Mouse (Mus musculus) kidney, postnatal 0 days (tissue): ENCODE measurements around the gene Samd4b. TPM values are rescaled to one million over a fixed set of nuclear protein-coding genes. Genes with fewer than 3 reads are reported as not detected.
A peak's percentile ranks its signal among the peaks of the same experiment; 100 is the strongest.

Source experiments
- ATAC-seq: fragments of 200-750 bp; cut with Nextera tagmentation; replicated peaks from 2 replicates; pipeline ENCODE4 v1.8.0; 2017; ENCODE audit warnings: low read depth, moderate number of reproducible peaks, moderate TSS enrichment, moderate library complexity; ENCODE audit not compliant: low FRiP score
- DNase-seq: peaks from one replicate; pipeline ENCODE4 v3.0.0-alpha.2; 2016; ENCODE audit warnings: low spot score
- H3K27ac ChIP-seq: fragments of 300-500 bp; sonication (generic); 2 replicates; pipeline ENCODE4 v1.5.1; 2014; ENCODE audit warnings: mild to moderate bottlenecking
- H3K27me3 ChIP-seq: fragments of 300-500 bp; sonication (generic); 2 replicates; pipeline ENCODE4 v1.6.1; 2014; ENCODE audit warnings: low read length, mixed read lengths; ENCODE audit not compliant: insufficient read depth
- H3K36me3 ChIP-seq: fragments of 300-500 bp; sonication (generic); 2 replicates; pipeline ENCODE4 v1.6.1; 2014; ENCODE audit warnings: low read length, mixed read lengths; ENCODE audit not compliant: insufficient read depth
- H3K4me1 ChIP-seq: fragments of 300-500 bp; sonication (generic); replicated peaks from 2 replicates; pipeline ENCODE4 v1.6.1; 2014; ENCODE audit warnings: antibody characterized with exemption, low read length, mixed read lengths; ENCODE audit not compliant: insufficient read depth
- H3K4me2 ChIP-seq: fragments of 300-500 bp; sonication (generic); 2 replicates; pipeline ENCODE4 v1.6.1; 2014; ENCODE audit warnings: mild to moderate bottlenecking, low read length, moderate library complexity, mixed read lengths
- H3K4me3 ChIP-seq: fragments of 300-500 bp; sonication (generic); replicated peaks from 2 replicates; pipeline ENCODE4 v1.5.1; 2014; ENCODE audit warnings: low read depth, low read length
- H3K9ac ChIP-seq: fragments of 300-500 bp; sonication (generic); 2 replicates; pipeline ENCODE4 v1.6.1; 2014; ENCODE audit warnings: low read depth, low read length
- H3K9me3 ChIP-seq: fragments of 300-500 bp; sonication (generic); replicated peaks from 2 replicates; pipeline ENCODE4 v1.6.1; 2016; ENCODE audit warnings: low read length, inconsistent platforms, mixed read lengths
- CTCF ChIP-seq: IDR thresholded peaks from 2 replicates; pipeline ENCODE4 v1.5.1; 2016; ENCODE audit warnings: antibody characterized with exemption, low read depth, mild to moderate bottlenecking, moderate library complexity
- WGBS: fragments of 180-500 bp; shearing (Covaris S2); extraction: QIAGEN DNeasy Blood & Tissue Kit; methylation state at CpG from one replicate; pipeline ENCODE4 v1.1.7; 2014; 5-methylcytosine and 5-hydroxymethylcytosine counted together
- polyA plus RNA-seq: library from polyadenylated mRNA; unstranded; fragments of >200 nt; fragmentation: Nextera tagmentation; extraction: Ambion mirVana; gene quantifications from 2 replicates; pipeline ENCODE4 v1.2.1, GENCODE M21; 2015

Samd4b gene
- polyA plus RNA-seq, 1 experiment from 2014 or later = 19.5 TPM

DNA sequence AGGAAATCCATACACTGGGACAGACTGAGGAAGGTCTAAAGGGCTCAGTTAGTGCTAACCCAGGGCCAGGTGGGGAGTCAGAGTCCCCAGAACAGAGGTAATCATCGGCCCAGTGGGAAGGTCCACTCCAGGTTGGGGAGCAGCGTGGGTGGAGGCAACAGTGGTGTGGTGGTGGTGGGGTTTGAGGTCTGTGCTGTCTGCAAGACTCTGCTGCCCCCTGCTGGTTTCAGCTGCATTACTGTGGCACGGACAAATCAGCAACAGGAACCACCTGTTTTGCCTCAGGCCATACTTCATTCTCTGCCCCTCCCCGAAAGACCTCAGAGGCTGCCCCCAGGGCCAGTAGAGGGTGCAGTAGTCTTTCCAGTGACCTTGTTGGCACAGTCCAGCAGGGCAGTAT is 211.5 kb downstream of the Samd4b start:
- Histone ChIP-seq H3K4me1 (peaks cover 18% of the 10 kb centered on the region), H3K9me3 (no peaks in the 10 kb centered on the region), H3K27me3 (no peaks in the 10 kb centered on the region), H3K36me3 (peaks cover 19% of the 10 kb centered on the region; the same call in 1 of the 2 replicates), H3K4me3 (no peak overlapping the region), H3K27ac (0 out of 2 replicates have a peak overlapping the region, but pooled peaks have one; percentile 10), H3K4me2 (no peak overlapping the region), H3K9ac (no peak overlapping the region)
- ATAC-seq (peak; percentile 38), DNase-seq (peak; percentile 94)
- 3% methylated on average over 4 of the region's 4 CpGs for WGBS
- peak; percentile 92 for TF ChIP-seq CTCF

DNA sequence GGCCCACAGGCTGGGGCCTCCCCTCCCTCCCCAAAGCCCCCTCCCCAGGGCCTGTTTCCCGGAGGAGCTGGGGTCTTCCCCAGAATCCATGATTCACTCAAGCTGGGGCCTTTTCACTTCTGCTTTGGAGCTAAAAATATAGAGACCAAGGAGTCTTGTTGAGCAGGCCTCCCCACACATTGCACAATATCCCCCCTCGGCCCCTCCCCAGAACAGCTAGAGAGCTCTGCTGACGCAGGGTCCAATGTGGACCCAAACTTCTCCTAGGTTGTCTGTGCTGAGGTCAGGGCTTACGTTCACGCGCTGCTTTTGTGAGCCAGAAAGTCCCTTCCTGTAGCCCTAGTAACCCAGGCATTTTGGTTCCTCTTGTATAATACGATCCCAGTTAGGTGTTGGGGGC is 211.9 kb downstream of the Samd4b start:
- Histone ChIP-seq H3K9ac (no peak overlapping the region), H3K4me1 (peaks cover 21% of the 10 kb centered on the region), H3K4me3 (no peak overlapping the region), H3K4me2 (no peak overlapping the region), H3K36me3 (peaks cover 19% of the 10 kb centered on the region; the same call in 1 of the 2 replicates), H3K27me3 (no peaks in the 10 kb centered on the region), H3K9me3 (no peaks in the 10 kb centered on the region), H3K27ac (0 out of 2 replicates have a peak overlapping the region, but pooled peaks have one; percentile 10)
- TF ChIP-seq CTCF = no peak
- WGBS = 79% methylated on average over 7 of the region's 7 CpGs
- DNase-seq (no peak), ATAC-seq (no peak)

- Histone ChIP-seq H3K27me3 (no peaks in the 10 kb centered on the region), H3K4me3 (no peak overlapping the region), H3K9ac (no peak overlapping the region), H3K4me1 (peaks cover 29% of the 10 kb centered on the region), H3K27ac (no peak overlapping the region), H3K36me3 (peaks cover 19% of the 10 kb centered on the region; the same call in 1 of the 2 replicates), H3K9me3 (no peaks in the 10 kb centered on the region), H3K4me2 (no peak overlapping the region)
- no peak for ATAC-seq
- WGBS = 91% methylated on average over 9 of the region's 9 CpGs
- no peak for TF ChIP-seq CTCF
- DNase-seq = no peak
These were observed 212.7 kb downstream of the Samd4b start for GRCm38 (mm10) chr7:28385196-28385595.

DNA sequence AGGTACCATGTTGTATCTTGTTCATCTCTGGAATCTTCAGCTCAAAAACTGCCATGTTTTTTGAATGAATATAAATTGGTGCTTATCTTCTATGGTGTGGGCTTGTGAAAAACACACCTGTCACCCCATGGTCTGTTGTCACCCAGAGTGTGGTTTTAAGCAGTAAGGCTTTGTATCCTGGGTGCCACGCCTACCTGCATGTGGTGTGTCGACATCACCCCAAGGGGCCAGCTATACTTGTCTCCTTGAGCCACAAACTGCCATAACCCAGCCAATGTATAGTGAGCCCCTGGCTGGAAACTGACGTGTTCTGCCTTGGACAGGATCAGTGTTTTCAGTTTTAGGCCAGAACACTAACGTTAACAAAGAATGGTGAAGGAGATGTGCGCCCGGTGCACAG is 213.8 kb downstream of the Samd4b start:
- H3K27ac ChIP-seq = no peak overlapping the region
- WGBS = 82% methylated on average over 6 of the region's 6 CpGs
- ATAC-seq (no peak), DNase-seq (no peak)
- no peak for TF ChIP-seq CTCF
- no peaks in the 10 kb centered on the region for H3K27me3 ChIP-seq
- H3K4me3 ChIP-seq = no peak overlapping the region
- H3K4me1 ChIP-seq = peaks cover 33% of the 10 kb centered on the region
- H3K36me3 ChIP-seq = peaks cover 17% of the 10 kb centered on the region; the same call in 1 of the 2 replicates
- H3K9ac ChIP-seq = no peak overlapping the region
- H3K4me2 ChIP-seq = no peak overlapping the region
- no peaks in the 10 kb centered on the region for H3K9me3 ChIP-seq

- Histone ChIP-seq H3K9me3 (no peaks in the 10 kb centered on the region), H3K4me1 (peaks cover 33% of the 10 kb centered on the region), H3K4me3 (no peak overlapping the region), H3K4me2 (no peak overlapping the region), H3K36me3 (peaks cover 12% of the 10 kb centered on the region; the same call in 1 of the 2 replicates), H3K27ac (peak overlapping the region; percentile 98), H3K9ac (no peak overlapping the region), H3K27me3 (no peaks in the 10 kb centered on the region)
- WGBS = 73% methylated on average over 4 of the region's 4 CpGs
- DNase-seq = no peak
- no peak for TF ChIP-seq CTCF
- ATAC-seq = no peak
These were observed 214.3 kb downstream of the Samd4b start for GRCm38 (mm10) chr7:28383606-28384005.

GRCm38 (mm10) chr7:28382981-28383396 is 215.0 kb downstream of the Samd4b start:
- ATAC-seq (peak; percentile 38), DNase-seq (peak; percentile 42)
- peaks cover 33% of the 10 kb centered on the region for H3K4me1 ChIP-seq
- TF ChIP-seq CTCF = no peak
- WGBS = 43% methylated on average over 11 of the region's 11 CpGs
- H3K9me3 ChIP-seq = no peaks in the 10 kb centered on the region
- H3K36me3 ChIP-seq = peaks cover 7% of the 10 kb centered on the region; the same call in 1 of the 2 replicates
- H3K9ac ChIP-seq = peak overlapping the region; percentile 41; the same call in 1 of the 2 replicates
- H3K27me3 ChIP-seq = no peaks in the 10 kb centered on the region
- H3K4me2 ChIP-seq = peak overlapping the region; percentile 65
- peak overlapping the region; percentile 98 for H3K27ac ChIP-seq
- no peak overlapping the region for H3K4me3 ChIP-seq
